Mouse (Mus musculus) heart, embryonic 16.5 days (tissue): Measurements from ENCODE around the gene Nkiras2. TPM values are rescaled to one million over a fixed set of nuclear protein-coding genes. Genes with fewer than 3 reads are reported as not detected.
A peak's percentile ranks its signal among the peaks of the same experiment; 100 is the strongest.

Source experiments
- ATAC-seq: fragments of 200-750 bp; cut with Nextera tagmentation; replicated peaks from 2 replicates; pipeline ENCODE4 v1.8.0; 2017; ENCODE audit warnings: moderate number of reproducible peaks; ENCODE audit not compliant: insufficient read depth, low FRiP score; ENCODE audit errors: extremely low read depth
- H3K27ac ChIP-seq: fragments of 300-500 bp; sonication (generic); 2 replicates; pipeline ENCODE4 v1.5.1; 2014; ENCODE audit warnings: mild to moderate bottlenecking, low read length, control low read depth, moderate library complexity
- H3K27me3 ChIP-seq: fragments of 300-500 bp; sonication (generic); 2 replicates; pipeline ENCODE4 v1.6.1; 2014; ENCODE audit warnings: low read length, mixed read lengths; ENCODE audit not compliant: control insufficient read depth, insufficient read depth
- H3K36me3 ChIP-seq: fragments of 300-500 bp; sonication (generic); 2 replicates; pipeline ENCODE4 v1.6.1; 2014; ENCODE audit not compliant: control insufficient read depth, insufficient read depth
- H3K4me1 ChIP-seq: fragments of 300-500 bp; sonication (generic); 2 replicates; pipeline ENCODE4 v1.6.1; 2014; ENCODE audit warnings: low read length, mixed read lengths; ENCODE audit not compliant: control insufficient read depth, insufficient read depth
- H3K4me2 ChIP-seq: fragments of 300-500 bp; sonication (generic); 2 replicates; pipeline ENCODE4 v1.6.1; 2014; ENCODE audit warnings: low read depth, mild to moderate bottlenecking, control low read depth, low read length
- H3K4me3 ChIP-seq: fragments of 300-500 bp; sonication (generic); 2 replicates; pipeline ENCODE4 v1.5.1; 2014; ENCODE audit warnings: mild to moderate bottlenecking, control low read depth, low read length
- H3K9ac ChIP-seq: fragments of 300-500 bp; sonication (generic); 2 replicates; pipeline ENCODE4 v1.6.1; 2014; ENCODE audit warnings: low read length, control low read depth
- H3K9me3 ChIP-seq: fragments of 300-500 bp; sonication (generic); replicated peaks from 2 replicates; pipeline ENCODE4 v1.6.1; 2016; ENCODE audit warnings: low read length; ENCODE audit not compliant: control insufficient read depth
- WGBS: fragments of 180-500 bp; shearing (Covaris S2); extraction: QIAGEN DNeasy Blood & Tissue Kit; methylation state at CpG from one replicate; pipeline ENCODE4 v1.1.7; 2014; 5-methylcytosine and 5-hydroxymethylcytosine counted together
- polyA plus RNA-seq: library from polyadenylated mRNA; unstranded; fragments of >200 nt; fragmentation: Nextera tagmentation; extraction: Ambion mirVana; gene quantifications from 2 replicates; pipeline ENCODE4 v1.2.1, GENCODE M21; 2015

The Nkiras2 gene
- 78.8 and 81.5 TPM in 2 replicates for polyA plus RNA-seq

DNA sequence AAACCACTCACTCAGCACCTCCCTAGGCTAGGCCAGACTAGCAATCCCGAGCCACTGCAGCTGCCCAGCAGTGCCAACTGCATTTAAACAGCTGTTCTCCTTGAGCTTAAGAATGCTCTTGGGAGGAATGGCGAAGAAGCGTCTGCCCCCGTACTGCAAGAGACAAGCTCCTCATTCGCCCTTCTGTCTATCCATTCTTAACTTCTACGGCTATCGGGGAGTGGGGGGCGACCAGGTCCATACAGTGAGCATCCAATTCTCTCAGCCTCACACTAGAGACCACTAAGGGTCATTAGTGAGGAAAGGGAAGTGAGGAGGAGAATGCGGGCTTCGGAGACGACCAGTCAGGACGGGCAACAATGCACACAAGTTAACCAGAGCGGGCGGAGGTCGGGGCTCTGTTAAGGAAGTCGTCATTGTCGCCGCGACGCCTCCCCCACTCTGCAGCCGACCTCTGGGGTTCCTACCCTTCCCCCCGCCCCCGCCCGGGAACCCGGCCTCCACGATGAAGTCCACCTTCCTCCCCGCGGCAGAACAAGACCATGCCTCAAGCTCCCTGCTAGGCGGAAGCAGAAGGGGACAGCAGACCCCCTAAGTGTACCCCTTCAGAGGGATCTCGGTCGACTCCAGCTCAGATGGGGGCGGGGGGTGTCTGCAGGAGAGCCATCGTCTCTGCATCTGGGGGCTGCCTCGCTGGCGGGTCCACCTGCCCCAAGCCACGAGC is at the start of gene Nkiras2:
Gene Nkiras2, plus strand, starts transcription at position 484 of the 724 bp plus-strand sequence.
- H3K27ac ChIP-seq = peak within 1 kb of the TSS; percentile 94
- under 1% methylated on average over 36 of the region's 36 CpGs for WGBS
- ATAC-seq = peak; percentile 72
- peak within 1 kb of the TSS; percentile 97 for H3K4me2 ChIP-seq
- H3K36me3 ChIP-seq = no peaks in the 10 kb centered on the region
- H3K27me3 ChIP-seq = no peaks in the 10 kb centered on the region
- H3K9ac ChIP-seq = peak within 1 kb of the TSS; percentile 90
- H3K9me3 ChIP-seq = no peaks in the 10 kb centered on the region
- peak within 1 kb of the TSS; percentile 83 for H3K4me3 ChIP-seq
- peaks cover 23% of the 10 kb centered on the region for H3K4me1 ChIP-seq

DNA sequence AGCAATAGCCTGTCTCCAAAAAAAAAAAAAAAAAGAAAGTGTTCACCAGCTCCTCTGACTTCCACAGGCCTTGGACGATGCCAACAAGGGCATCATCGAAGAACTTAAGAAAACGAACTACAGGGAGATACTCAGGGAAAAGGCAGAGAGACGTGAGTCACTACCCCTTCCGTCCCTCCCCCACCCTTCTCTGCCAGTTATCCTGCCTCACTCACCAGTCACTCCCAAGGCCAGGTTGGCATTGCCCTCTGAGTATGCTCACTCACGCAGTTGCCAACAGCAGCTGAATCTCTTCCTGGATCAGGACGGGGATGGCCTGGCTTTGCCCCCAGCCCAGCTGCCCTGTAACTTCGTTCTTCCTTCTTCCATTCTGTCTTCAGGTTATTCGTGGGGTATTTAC is 49.3 kb upstream of the Nkiras2 start:
- no peaks in the 10 kb centered on the region for H3K36me3 ChIP-seq
- 57% methylated on average over 9 of the region's 9 CpGs for WGBS

DNA sequence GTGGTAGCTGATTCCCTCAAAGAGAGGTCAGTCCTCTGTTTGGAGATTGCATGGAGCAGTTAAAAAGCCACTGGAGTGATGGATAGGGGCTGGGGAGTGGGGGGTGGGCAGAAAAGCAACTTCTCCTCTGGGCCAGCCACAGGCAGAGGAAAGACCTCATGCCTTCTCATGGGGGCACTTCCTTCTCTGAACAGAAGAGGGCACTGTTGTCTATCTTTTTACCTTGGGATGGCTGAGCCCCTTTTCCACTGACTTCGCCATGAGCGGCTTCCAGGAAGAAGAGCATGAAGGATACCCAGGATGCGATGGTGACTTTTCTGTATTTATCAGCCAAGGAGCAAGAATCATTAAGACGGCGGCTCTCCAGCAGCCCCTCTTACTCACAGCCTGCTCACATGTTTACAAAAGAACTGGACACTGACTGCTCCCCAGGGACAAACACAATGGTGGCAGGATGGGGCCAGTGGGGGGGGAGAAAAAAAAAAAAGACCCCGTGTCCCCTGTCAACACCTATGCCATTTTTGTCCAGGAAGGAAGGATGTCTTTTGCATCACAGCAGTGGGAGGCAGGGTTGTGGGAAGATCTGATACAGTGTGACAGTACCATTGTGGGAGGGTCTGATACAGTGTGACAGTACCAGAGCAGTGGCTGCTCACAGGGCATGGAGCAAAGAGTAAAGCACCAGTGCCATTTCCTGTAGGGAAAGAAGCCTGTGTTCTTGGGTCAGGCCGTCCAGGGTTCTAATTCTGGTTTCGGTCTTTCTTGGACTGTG is 48.4 kb upstream of the Nkiras2 start:
- peaks cover 15% of the 10 kb centered on the region for H3K4me1 ChIP-seq
- 11% methylated on average over 8 of the region's 8 CpGs for WGBS
- no peaks in the 10 kb centered on the region for H3K36me3 ChIP-seq
- H3K27ac ChIP-seq = no peak overlapping the region
- H3K27me3 ChIP-seq = no peaks in the 10 kb centered on the region
- no peak for ATAC-seq
- peak overlapping the region; percentile 62 for H3K4me2 ChIP-seq
- H3K4me3 ChIP-seq = peak overlapping the region; percentile 18
- peak overlapping the region; percentile 4; the same call in 1 of the 2 replicates for H3K9ac ChIP-seq
- H3K9me3 ChIP-seq = no peaks in the 10 kb centered on the region

More for the DNA sequence above, 49.3 kb upstream of the Nkiras2 start:
- H3K27ac ChIP-seq = no peak overlapping the region
- H3K9ac ChIP-seq = no peak overlapping the region
- H3K9me3 ChIP-seq = no peaks in the 10 kb centered on the region
- H3K4me1 ChIP-seq = peaks cover 11% of the 10 kb centered on the region
- no peak overlapping the region for H3K4me3 ChIP-seq
- no peak overlapping the region for H3K4me2 ChIP-seq
- no peak for ATAC-seq
- H3K27me3 ChIP-seq = no peaks in the 10 kb centered on the region

DNA sequence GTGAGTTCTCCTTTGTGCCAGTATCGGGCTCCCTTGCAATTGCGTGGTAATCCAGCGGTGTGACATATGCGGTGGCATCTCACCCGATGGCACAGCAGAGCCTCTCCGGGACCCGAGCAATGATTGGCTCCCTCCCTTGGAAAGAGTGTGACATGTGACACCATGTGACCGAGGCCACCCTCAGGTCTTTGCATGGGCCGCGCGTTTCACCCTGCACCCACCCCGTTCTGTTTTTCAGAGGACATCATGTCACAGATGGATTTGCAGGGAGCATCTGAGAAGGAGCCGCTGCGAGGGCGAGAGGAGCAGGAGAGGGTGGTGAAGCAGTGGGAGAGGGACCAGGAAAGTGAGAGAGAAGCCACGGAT is 47.9 kb upstream of the Nkiras2 start:
- H3K9ac ChIP-seq = peak overlapping the region; percentile 4; the same call in 1 of the 2 replicates
- no peaks in the 10 kb centered on the region for H3K36me3 ChIP-seq
- H3K4me2 ChIP-seq = peak overlapping the region; percentile 62
- H3K27me3 ChIP-seq = no peaks in the 10 kb centered on the region
- no peak for ATAC-seq
- no peaks in the 10 kb centered on the region for H3K9me3 ChIP-seq
- H3K27ac ChIP-seq = no peak overlapping the region
- WGBS = 6% methylated on average over 16 of the region's 16 CpGs
- peaks cover 18% of the 10 kb centered on the region for H3K4me1 ChIP-seq
- H3K4me3 ChIP-seq = peak overlapping the region; percentile 18

DNA sequence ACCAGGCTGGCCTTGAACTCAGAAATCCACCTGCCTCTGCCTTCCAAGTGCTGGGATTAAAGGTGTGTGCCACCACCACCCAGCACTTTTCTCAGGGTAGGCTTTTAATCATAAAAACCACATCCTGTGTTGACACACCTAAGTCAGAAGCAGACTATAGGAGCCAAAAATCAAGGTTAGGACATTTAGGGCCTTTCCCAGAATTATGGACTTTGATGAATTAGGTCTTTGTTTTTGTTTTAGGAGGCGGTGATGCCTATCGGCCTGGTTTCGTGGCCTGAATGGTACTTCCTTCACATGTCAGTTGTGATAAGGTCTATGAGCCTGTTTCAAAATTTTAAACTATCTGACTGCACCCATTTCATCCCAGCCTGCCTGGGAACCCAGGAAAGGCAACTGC is 44.9 kb upstream of the Nkiras2 start:
- Histone ChIP-seq H3K36me3 (no peaks in the 10 kb centered on the region), H3K4me1 (peaks cover 18% of the 10 kb centered on the region), H3K4me2 (peak overlapping the region; percentile 69), H3K9me3 (no peaks in the 10 kb centered on the region), H3K4me3 (peak overlapping the region; percentile 87), H3K27ac (peak overlapping the region; percentile 80), H3K9ac (peak overlapping the region; percentile 83), H3K27me3 (no peaks in the 10 kb centered on the region)
- 64% methylated on average over 3 of the region's 3 CpGs for WGBS
- ATAC-seq = no peak

DNA sequence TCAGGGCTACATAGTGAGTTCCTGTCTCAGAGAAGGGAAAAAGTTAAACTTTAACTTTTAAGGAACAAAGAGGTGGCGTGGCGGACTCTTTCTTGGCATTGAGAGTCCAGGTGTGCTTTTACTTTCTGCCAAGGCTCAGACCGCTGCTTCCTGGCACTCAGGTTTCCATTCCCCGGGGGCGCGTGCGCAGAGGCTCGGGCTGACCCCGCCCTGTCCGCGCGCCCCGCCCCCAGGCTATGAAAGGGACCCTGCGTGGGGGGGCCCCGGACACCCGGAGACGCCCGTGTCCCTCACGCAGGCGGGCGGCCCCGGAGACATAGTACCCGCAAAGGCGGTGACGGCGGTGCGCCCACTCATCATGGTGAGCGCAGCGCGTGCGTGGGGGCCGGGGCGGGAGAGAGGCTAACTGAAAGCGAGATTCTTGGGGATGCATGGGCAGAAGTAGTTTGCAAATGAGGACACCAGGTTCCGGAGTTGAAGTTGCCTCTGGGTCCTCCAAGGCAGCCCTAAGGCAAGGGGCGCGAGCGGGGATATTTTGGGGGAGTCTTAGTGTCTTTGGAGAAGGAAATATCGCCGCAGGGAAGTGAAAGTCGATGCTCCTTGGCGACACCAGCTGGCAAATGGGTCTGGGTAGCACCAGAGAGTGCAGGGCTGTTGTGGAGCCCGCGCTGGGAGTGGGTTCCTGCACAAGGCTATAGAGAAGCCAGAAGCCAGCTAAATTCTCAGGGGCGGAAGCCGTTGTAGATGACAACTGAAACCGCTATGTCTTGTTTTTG is 44.1 kb upstream of the Nkiras2 start, which contains the start of gene Cnp:
Gene Cnp, plus strand, starts transcription at position 197 of the 776 bp plus-strand sequence.
- H3K4me2 ChIP-seq = peak within 1 kb of the TSS; percentile 69
- H3K9me3 ChIP-seq = no peaks in the 10 kb centered on the region
- H3K9ac ChIP-seq = peak within 1 kb of the TSS; percentile 83
- peak within 1 kb of the TSS; percentile 80 for H3K27ac ChIP-seq
- WGBS = 2% methylated on average over 47 of the region's 47 CpGs
- H3K4me3 ChIP-seq = peak within 1 kb of the TSS; percentile 87
- peaks cover 4% of the 10 kb centered on the region; the same call in 1 of the 2 replicates for H3K36me3 ChIP-seq
- ATAC-seq = peak; percentile 88
- peaks cover 18% of the 10 kb centered on the region for H3K4me1 ChIP-seq
- H3K27me3 ChIP-seq = no peaks in the 10 kb centered on the region

GRCm38 (mm10) chr11:100575484-100575855 is 43.6 kb upstream of the Nkiras2 start:
- peak overlapping the region; percentile 83 for H3K9ac ChIP-seq
- peaks cover 18% of the 10 kb centered on the region for H3K4me1 ChIP-seq
- 39% methylated on average over 2 of the region's 2 CpGs for WGBS
- H3K4me3 ChIP-seq = peak overlapping the region; percentile 87
- H3K27ac ChIP-seq = peak overlapping the region; percentile 80
- H3K9me3 ChIP-seq = no peaks in the 10 kb centered on the region
- no peak for ATAC-seq
- peak overlapping the region; percentile 69 for H3K4me2 ChIP-seq
- peaks cover 6% of the 10 kb centered on the region for H3K36me3 ChIP-seq
- H3K27me3 ChIP-seq = no peaks in the 10 kb centered on the region

DNA sequence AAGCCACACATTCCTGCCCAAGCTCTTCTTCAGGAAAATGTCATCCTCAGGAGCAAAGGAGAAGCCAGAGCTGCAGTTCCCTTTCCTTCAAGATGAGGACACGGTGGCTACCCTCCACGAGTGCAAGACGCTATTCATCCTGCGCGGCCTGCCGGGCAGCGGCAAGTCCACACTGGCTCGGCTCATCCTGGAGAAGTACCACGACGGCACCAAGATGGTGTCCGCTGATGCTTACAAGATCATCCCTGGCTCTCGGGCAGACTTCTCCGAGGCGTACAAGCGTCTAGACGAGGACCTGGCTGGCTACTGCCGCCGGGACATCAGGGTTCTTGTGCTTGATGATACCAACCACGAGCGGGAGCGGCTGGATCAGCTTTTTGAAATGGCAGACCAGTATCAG is 42.8 kb upstream of the Nkiras2 start:
- H3K9ac ChIP-seq = no peak overlapping the region
- H3K4me3 ChIP-seq = no peak overlapping the region
- no peaks in the 10 kb centered on the region for H3K27me3 ChIP-seq
- H3K9me3 ChIP-seq = no peaks in the 10 kb centered on the region
- peaks cover 6% of the 10 kb centered on the region for H3K36me3 ChIP-seq
- H3K27ac ChIP-seq = no peak overlapping the region
- no peak for ATAC-seq
- H3K4me1 ChIP-seq = peaks cover 10% of the 10 kb centered on the region
- 68% methylated on average over 21 of the region's 21 CpGs for WGBS
- H3K4me2 ChIP-seq = 0 out of 2 replicates have a peak overlapping the region, but pooled peaks have one; percentile 69
